Mouse (Mus musculus) forebrain, embryonic 14.5 days (tissue): Measurements from ENCODE around the gene Gga1. TPM values are rescaled to one million over a fixed set of nuclear protein-coding genes. Genes with fewer than 3 reads are reported as not detected.

Source experiments
- ATAC-seq: fragments of 200-750 bp; cut with Nextera tagmentation; 2 replicates; pipeline ENCODE4 v1.8.0; 2017; ENCODE audit warnings: mild to moderate bottlenecking, moderate library complexity
- DNase-seq: peaks from one replicate; pipeline ENCODE4 v3.0.0-alpha.2; 2015; ENCODE audit warnings: low spot score
- H3K27ac ChIP-seq: fragments of 300-500 bp; sonication (generic); 2 replicates; pipeline ENCODE4 v1.5.1; 2014; ENCODE audit warnings: low read depth, mild to moderate bottlenecking, control low read depth, low read length, moderate library complexity
- H3K27me3 ChIP-seq: fragments of 300-500 bp; sonication (generic); replicated peaks from 2 replicates; pipeline ENCODE4 v1.6.1; 2014; ENCODE audit warnings: low read length, control low read depth, mixed read lengths; ENCODE audit not compliant: control insufficient read depth, insufficient read depth
- H3K36me3 ChIP-seq: fragments of 300-500 bp; sonication (generic); 2 replicates; pipeline ENCODE4 v1.6.1; 2014; ENCODE audit warnings: low read length, control low read depth; ENCODE audit not compliant: control insufficient read depth, insufficient read depth
- H3K4me1 ChIP-seq: fragments of 300-500 bp; sonication (generic); 2 replicates; pipeline ENCODE4 v1.6.1; 2014; ENCODE audit warnings: antibody characterized with exemption, low read length, control low read depth; ENCODE audit not compliant: control insufficient read depth, insufficient read depth
- H3K4me2 ChIP-seq: fragments of 300-500 bp; sonication (generic); 2 replicates; pipeline ENCODE4 v1.6.1; 2014; ENCODE audit warnings: mild to moderate bottlenecking, control low read depth, low read length
- H3K4me3 ChIP-seq: fragments of 300-500 bp; sonication (generic); 2 replicates; pipeline ENCODE4 v1.5.1; 2014; ENCODE audit warnings: low read depth, low read length, control low read depth
- H3K9ac ChIP-seq: fragments of 300-500 bp; sonication (generic); 2 replicates; pipeline ENCODE4 v1.6.1; 2014; ENCODE audit warnings: mild to moderate bottlenecking, low read length, control low read depth, moderate library complexity
- H3K9me3 ChIP-seq: fragments of 300-500 bp; sonication (generic); replicated peaks from 2 replicates; pipeline ENCODE4 v1.6.1; 2016; ENCODE audit warnings: low read length, control low read depth, mixed read lengths; ENCODE audit not compliant: control insufficient read depth
- WGBS: fragments of 180-500 bp; shearing (Covaris S2); extraction: QIAGEN DNeasy Blood & Tissue Kit; methylation state at CpG from one replicate; pipeline ENCODE4 v1.1.7; 2014; 5-methylcytosine and 5-hydroxymethylcytosine counted together
- polyA plus RNA-seq: library from polyadenylated mRNA; unstranded; fragments of >200 nt; fragmentation: Nextera tagmentation; extraction: Ambion mirVana; gene quantifications from 2 replicates; pipeline ENCODE4 v1.2.1, GENCODE M21; 2014

Gga1 gene
- polyA plus RNA-seq, 1 experiment from 2014 or later = 34.8 TPM

DNA sequence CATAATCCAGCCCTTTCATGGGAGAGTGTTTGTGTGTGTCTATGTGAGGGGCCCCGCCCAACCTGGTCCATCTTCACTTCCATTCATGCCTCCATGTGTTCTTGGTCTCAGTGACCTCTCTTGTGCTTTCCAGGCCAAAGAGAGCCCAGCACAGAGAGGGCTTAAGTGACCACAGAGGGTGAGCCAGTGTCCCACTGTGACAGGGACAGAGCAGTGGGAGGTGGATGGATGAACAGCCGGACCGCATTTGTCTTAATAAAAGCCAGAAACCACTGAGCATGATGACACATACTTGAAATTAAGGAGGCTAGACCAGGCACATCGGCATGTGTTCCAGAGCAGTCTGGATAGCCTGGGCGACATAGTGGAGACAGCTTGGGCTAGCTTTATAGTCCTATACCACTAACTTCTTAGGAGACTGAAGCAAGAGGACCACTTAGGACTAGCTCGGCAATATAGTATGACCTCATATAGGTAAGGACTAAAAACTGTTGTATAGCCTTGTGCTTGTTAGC lies 53.3 kb downstream of the Gga1 start:
- DNase-seq = no peak
- no peak overlapping the region for H3K27ac ChIP-seq
- no peak for ATAC-seq

DNA sequence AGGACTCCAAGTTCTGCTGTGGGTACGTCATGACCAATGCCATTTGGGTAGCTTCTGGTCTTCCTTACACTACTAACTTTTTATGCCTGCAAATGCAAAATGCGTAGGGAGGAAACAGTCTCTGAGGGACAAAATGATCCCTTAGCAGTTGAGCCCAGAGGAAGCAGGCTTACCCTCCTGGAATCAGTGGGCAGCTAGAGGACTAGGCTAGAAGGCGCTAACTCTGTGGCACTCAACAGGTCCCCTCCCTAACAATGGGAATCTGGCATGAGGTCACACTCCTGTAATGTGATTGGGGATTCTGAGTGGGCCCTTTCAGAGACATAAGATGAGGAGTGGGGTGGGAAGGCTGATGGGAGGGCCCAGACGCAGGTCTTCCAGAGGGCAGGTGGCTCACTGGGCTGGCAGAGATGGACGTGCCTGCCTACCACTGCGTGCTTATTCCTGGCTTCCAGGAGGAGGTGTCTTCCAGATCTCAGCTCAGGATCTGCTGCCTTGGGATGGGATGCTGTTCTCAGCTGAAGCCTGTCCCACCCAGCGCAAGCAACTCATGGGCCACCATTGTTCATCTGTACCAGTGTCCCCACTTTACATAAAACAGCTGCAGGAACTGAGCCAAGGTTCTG lies 53.9 kb downstream of the Gga1 start:
- DNase-seq (no peak), ATAC-seq (no peak)
- no peak overlapping the region for H3K27ac ChIP-seq
- no peak overlapping the region for H3K9ac ChIP-seq
- H3K27me3 ChIP-seq = no peaks in the 10 kb centered on the region
- no peak overlapping the region for H3K4me3 ChIP-seq
- no peaks in the 10 kb centered on the region for H3K36me3 ChIP-seq
- WGBS = 93% methylated on average over 7 of the region's 7 CpGs
- peaks cover 22% of the 10 kb centered on the region for H3K4me1 ChIP-seq
- H3K4me2 ChIP-seq = no peak overlapping the region
- H3K9me3 ChIP-seq = no peaks in the 10 kb centered on the region

More for the DNA sequence above, 53.3 kb downstream of the Gga1 start:
- H3K4me1 ChIP-seq = peaks cover 17% of the 10 kb centered on the region
- no peak overlapping the region for H3K4me3 ChIP-seq
- H3K36me3 ChIP-seq = no peaks in the 10 kb centered on the region
- H3K4me2 ChIP-seq = no peak overlapping the region
- H3K9me3 ChIP-seq = no peaks in the 10 kb centered on the region
- H3K27me3 ChIP-seq = no peaks in the 10 kb centered on the region
- no peak overlapping the region for H3K9ac ChIP-seq
- WGBS = 95% methylated on average over 6 of the region's 6 CpGs

DNA sequence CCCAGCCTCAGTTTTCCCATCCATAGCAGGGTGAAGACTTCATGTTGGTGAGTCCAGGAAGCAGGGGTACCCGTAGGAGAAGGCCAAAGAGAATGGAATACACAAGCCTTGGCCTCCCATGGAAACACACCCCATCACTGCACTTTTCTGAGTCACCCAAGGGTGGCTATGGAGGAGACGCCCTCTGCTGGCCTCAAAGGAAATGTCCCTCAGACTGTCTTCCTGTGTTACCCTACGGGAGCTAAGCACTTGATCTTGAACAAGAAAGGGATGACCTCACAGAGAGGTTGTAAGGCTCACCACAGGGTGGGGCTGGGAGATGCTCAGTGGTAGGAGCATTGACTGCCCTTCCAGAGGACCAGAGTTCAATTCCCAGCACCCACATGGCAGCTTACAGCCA lies 54.6 kb downstream of the Gga1 start:
- H3K27ac ChIP-seq = no peak overlapping the region
- DNase-seq (no peak), ATAC-seq (no peak)
- peaks cover 17% of the 10 kb centered on the region for H3K4me1 ChIP-seq
- no peak overlapping the region for H3K4me3 ChIP-seq
- WGBS = 19% methylated on average over 3 of the region's 3 CpGs
- H3K27me3 ChIP-seq = no peaks in the 10 kb centered on the region
- H3K36me3 ChIP-seq = no peaks in the 10 kb centered on the region
- H3K9ac ChIP-seq = no peak overlapping the region
- H3K4me2 ChIP-seq = no peak overlapping the region
- H3K9me3 ChIP-seq = no peaks in the 10 kb centered on the region

DNA sequence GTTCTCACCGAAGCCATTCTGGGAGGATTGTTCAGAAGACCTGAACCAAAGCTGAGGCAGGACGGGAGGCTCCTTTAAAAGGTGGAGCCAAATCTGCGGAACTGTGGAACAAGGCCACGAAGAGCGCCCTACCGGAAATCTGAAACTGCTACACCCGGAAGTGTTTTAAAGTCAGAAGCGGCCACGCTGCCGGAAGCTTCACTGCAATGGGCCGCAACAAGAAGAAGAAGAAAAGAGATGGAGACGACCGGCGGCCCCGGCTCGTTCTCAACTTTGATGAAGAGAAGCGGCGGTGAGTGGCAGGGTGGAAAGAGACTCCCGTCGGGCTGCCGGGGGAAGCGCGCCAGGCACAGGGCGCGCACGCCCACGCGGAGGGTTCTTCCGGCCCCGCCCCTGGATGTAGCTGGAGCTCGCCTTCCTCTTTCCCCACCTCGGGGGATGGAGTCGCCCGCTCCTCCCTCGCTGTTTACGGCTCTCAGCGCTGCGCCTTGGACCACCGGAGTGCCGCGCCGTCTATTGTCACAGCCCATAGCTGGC lies 57.9 kb downstream of the Gga1 start, which contains the start of gene Nol12:
Gene Nol12 (plus strand): TSS at position 150 of the 537 bp plus-strand sequence.
- DNase-seq (peak; percentile 96), ATAC-seq (peak; percentile 94)
- H3K27ac ChIP-seq = peak within 1 kb of the TSS; percentile 74
- peak within 1 kb of the TSS; percentile 75 for H3K4me2 ChIP-seq
- peak within 1 kb of the TSS; percentile 73 for H3K4me3 ChIP-seq
- 1% methylated on average over 42 of the region's 42 CpGs for WGBS
- H3K9me3 ChIP-seq = no peaks in the 10 kb centered on the region
- H3K27me3 ChIP-seq = no peaks in the 10 kb centered on the region
- peaks cover 6% of the 10 kb centered on the region for H3K4me1 ChIP-seq
- peaks cover 29% of the 10 kb centered on the region for H3K36me3 ChIP-seq
- peak within 1 kb of the TSS; percentile 82 for H3K9ac ChIP-seq

DNA sequence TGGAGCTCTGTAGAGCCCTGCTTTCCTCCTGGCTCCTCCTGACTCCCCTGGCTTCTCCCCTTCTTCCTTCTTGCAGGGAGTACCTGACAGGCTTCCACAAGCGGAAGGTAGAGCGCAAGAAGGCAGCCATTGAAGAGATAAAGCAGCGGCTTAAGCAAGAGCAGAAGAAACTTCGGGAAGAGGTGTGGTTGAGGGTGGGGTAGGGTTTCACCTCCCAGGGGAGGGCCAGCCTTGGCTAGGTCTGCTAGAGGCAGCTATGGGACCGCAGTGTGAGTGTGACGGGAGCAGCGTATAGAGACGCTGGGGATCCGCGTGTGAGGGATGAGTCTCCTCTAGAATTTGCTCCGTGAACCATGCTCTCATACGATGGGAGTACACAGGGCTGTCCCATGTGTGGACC lies 59.4 kb downstream of the Gga1 start:
- Histone ChIP-seq H3K36me3 (peaks cover 45% of the 10 kb centered on the region), H3K4me1 (peaks cover 6% of the 10 kb centered on the region), H3K9me3 (no peaks in the 10 kb centered on the region), H3K9ac (no peak overlapping the region), H3K4me3 (no peak overlapping the region), H3K27ac (no peak overlapping the region), H3K4me2 (no peak overlapping the region; the same call in 1 of the 2 replicates), H3K27me3 (no peaks in the 10 kb centered on the region)
- 91% methylated on average over 12 of the region's 12 CpGs for WGBS
- ATAC-seq (no peak), DNase-seq (no peak)

DNA sequence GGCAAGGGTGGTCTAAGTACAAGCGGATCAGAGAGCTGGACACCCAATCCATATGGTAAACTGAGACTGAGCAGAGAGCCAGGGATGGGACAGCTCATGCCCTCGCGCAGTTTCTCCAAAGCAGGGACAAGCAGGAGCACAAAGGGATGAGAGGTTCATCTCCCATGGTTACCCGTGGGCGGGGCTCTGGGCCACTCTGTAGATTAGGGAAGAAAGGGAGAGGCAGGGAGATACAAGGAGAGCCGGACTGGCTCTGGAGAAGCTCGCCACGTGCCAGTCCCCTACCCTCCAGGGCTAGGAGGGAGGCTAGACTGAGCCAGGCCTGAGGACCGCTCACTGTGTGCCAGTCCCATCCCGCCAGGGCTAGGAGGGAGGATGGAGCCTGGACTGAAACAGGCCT lies 60.3 kb downstream of the Gga1 start:
- Histone ChIP-seq H3K4me3 (no peak overlapping the region), H3K4me2 (no peak overlapping the region), H3K36me3 (peaks cover 48% of the 10 kb centered on the region), H3K27ac (no peak overlapping the region), H3K9ac (no peak overlapping the region), H3K9me3 (no peaks in the 10 kb centered on the region), H3K27me3 (no peaks in the 10 kb centered on the region), H3K4me1 (peaks cover 6% of the 10 kb centered on the region)
- ATAC-seq (no peak), DNase-seq (no peak)
- WGBS = 87% methylated on average over 10 of the region's 10 CpGs

DNA sequence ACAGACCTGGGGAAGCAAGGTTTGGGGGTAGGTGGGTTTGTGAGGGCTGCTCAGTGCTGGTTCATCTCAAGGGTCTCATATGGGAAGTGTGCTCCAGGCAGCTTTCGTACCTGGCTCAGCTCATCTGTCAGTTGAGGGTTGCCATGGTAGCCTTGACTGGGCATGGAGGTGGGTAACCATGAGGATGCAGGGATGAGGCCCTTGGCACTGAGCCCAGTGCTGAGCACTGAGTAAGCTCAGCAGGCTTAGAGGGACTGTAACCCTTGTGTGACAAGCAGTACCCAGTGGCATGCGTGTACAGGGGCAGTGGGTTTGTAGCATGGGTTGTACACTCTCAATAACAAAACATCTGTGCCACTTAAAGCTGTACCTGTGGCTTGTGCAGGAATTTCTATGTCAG lies 61.0 kb downstream of the Gga1 start:
- 75% methylated on average over 2 of the region's 2 CpGs for WGBS
- H3K36me3 ChIP-seq = peaks cover 48% of the 10 kb centered on the region

DNA sequence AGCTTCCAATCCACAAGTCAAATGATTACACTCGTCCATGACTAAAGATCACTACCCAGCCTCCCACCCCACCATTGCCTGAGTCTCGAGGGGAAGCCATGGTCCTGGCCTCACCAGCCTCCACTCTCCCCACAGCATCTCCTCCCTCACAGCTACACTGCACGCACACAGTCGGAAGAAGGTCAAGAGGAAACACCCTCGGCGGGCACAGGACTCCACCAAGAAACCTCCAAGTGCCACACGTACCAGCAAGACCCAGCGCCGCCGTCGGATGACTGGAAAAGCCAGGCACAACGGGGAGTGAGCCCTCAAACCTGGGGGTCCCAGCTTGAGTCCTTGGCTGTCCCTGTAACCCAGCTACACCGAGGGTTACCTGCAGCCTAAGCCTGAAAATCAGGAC lies 63.3 kb downstream of the Gga1 start:
- no peak for DNase-seq
- no peaks in the 10 kb centered on the region for H3K9me3 ChIP-seq
- H3K36me3 ChIP-seq = peaks cover 48% of the 10 kb centered on the region
- no peak overlapping the region for H3K4me3 ChIP-seq
- WGBS = 94% methylated on average over 13 of the region's 13 CpGs
- peaks cover 6% of the 10 kb centered on the region for H3K4me1 ChIP-seq
- no peak for ATAC-seq
- no peak overlapping the region for H3K9ac ChIP-seq
- no peak overlapping the region for H3K4me2 ChIP-seq
- H3K27ac ChIP-seq = no peak overlapping the region
- no peaks in the 10 kb centered on the region for H3K27me3 ChIP-seq

More for the DNA sequence above, 61.0 kb downstream of the Gga1 start:
- no peak overlapping the region for H3K4me2 ChIP-seq
- DNase-seq (no peak), ATAC-seq (no peak)
- peaks cover 6% of the 10 kb centered on the region for H3K4me1 ChIP-seq
- no peaks in the 10 kb centered on the region for H3K27me3 ChIP-seq
- no peak overlapping the region for H3K27ac ChIP-seq
- no peak overlapping the region for H3K9ac ChIP-seq
- no peak overlapping the region for H3K4me3 ChIP-seq
- no peaks in the 10 kb centered on the region for H3K9me3 ChIP-seq

DNA sequence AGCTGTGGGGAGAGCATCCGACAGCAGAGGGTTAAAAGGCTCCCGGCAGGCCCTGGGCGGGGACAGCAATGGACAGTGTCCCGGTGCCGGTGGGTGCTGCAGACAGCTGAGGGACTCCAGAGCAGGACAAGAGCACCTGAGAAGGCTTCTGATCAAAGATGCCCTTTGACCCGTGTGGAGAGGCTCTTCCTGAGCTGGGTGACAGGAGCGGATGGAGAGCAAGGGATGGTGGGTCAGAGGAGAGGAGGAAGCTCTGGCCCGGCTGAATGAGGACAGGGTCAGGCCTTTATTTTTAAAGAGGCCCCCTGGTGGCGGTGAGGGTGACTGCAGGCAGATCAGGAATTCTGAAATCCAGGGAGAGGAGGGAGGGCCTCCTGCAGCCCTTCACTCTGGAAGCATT lies 65.7 kb downstream of the Gga1 start:
- no peaks in the 10 kb centered on the region for H3K9me3 ChIP-seq
- peaks cover 40% of the 10 kb centered on the region for H3K36me3 ChIP-seq
- ATAC-seq (peak; percentile 45), DNase-seq (peak; percentile 80)
- no peak overlapping the region for H3K4me3 ChIP-seq
- 4% methylated on average over 9 of the region's 9 CpGs for WGBS
- no peak overlapping the region for H3K27ac ChIP-seq
- H3K27me3 ChIP-seq = no peaks in the 10 kb centered on the region
- H3K4me1 ChIP-seq = peaks cover 5% of the 10 kb centered on the region
- H3K4me2 ChIP-seq = peak overlapping the region; percentile 41
- H3K9ac ChIP-seq = peak overlapping the region; percentile 46
